Mouse (Mus musculus): Measurements from ENCODE around the gene Heatr1.

DNA sequence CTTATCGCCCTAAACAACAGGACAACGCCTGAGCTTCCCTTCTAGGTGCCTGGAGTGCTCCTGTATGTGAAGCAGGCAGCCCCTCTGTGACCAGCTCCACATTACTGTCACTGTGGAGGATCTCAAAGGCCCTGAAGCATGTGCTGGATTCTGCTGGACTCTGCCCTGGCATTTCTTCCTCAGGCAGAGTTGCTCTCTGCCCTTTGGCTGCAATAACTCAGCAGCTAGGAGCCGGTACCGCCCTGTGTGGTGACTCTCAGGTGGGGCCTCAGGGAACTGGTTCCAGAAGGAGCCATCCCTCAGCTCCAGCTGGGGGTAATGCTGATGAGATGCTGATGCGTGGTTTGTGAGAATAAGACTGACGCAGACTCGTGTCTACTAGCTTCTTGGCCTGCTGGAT lies 61.9 kb downstream of the Heatr1 start:
- TF ChIP-seq CTCF (IDR thresholded peaks at IDR 0.05; ENCODE audit: borderline replicate concordance, extremely low read depth, insufficient read depth, insufficient read length): no peak
- TF ChIP-seq POLR2A (IDR thresholded peaks at IDR 0.05; ENCODE audit: borderline replicate concordance, extremely low read depth, insufficient read depth, insufficient read length, poor library complexity, severe bottlenecking): no peak

Data from brain, embryonic 14.5 days (tissue).